Mouse (Mus musculus) layer of hippocampus, adult 9-11 months (tissue): ENCODE data around the gene Snta1.

Experiments
- DNase-seq: peaks from one replicate; pipeline ENCODE4 v3.0.0; 2022

Snta1 gene

DNA sequence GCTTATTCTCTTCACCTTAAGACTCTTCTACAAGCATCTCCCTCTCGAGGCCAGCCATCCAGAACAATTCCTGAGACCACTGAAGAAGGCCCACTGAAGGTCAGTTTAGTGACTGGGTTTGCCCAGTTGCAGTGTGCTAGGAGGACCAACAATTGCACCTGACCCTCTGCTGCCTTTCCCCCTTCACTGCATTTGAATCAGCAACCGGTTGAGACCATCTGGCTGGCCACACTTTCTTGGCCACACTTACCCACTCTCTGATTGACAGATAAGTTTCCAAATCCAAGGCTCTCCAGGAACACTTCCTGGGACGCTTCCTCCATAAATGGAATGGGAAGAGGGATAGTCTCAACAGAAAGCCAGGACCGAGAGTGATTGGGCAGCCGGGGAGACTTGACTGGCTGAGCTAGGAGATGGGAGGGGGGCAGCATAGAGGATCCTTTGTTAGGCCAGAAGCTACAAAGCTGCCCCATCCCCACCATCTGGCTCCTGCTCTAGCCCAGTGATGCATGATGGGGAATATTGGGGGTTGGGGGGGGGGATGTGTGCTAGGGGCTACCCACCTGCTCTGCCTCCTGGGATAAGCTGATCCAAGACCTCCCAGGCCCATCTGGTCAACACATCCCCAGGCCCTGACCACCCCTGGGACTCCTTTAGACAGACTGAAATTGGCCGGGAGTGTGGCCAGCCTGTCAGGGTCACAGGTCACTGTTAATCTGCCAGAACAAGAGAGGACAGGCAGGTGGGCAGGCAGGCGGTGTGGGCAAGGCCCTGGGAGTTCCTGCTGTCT, 13.2 kb upstream of the Snta1 start:
- DNase-seq: peak; percentile 63

DNA sequence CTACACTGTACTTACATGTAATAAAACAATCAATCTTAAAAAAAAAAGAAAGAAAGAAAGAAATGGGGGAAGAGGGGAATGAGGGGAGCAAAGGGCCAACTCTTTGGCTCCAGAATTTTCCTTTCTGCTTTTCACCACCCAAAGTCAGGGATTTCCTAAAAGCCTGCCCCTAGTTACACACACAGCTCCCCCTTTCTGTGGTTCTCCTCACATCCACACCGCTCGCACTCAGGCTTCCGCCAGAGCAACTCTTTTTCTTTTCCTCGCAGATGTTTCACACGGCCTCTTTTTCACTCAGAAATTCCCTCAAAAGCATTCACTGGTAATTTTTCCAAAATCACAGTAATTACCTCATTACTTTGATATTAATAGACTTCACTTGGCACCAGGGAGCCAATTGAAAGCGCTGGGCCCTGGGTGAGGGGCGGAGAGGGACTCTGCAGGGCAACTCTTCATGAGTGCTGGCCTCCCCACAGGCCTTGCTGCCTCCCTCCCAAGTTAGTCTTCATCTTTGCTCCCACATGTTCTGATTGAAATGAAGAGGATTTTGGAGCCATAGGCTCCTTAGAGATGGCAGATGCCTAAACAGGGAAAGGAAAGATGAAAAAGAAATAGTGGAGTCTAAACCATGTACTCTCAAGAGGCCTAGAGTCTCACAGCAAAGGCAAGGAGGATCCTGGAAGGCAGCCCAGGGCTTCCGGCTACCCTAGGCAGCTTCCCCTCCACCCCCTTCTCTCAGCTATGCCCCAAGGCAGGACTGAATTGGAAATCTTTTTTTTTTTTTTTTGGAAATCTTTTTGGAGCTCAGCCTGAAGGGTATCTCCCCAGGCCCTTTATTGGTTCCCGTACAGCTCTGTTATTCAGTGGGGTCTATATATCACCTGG, 12.0 kb upstream of the Snta1 start:
- DNase-seq: no peak

DNA sequence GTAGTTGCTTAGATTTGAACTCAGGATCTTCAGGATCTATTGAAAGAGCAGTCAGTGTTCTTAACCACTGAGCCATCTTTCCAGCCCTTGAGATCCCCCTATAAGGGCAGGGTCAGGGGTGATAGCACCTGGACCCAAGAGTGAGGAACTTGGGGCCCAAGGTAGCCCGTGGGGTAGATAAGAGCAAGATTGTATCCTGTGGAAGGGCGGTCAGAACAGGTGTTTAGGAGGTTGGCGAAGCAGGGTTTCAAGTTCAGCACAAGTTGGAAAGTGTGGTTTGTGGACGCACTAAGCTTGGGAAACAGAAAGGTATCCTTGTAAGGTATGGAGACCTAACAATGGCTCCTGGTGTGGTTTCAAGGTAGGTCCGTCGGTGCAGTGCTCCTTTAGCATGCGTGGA, 10.1 kb upstream of the Snta1 start:
- DNase-seq: no peak

DNA sequence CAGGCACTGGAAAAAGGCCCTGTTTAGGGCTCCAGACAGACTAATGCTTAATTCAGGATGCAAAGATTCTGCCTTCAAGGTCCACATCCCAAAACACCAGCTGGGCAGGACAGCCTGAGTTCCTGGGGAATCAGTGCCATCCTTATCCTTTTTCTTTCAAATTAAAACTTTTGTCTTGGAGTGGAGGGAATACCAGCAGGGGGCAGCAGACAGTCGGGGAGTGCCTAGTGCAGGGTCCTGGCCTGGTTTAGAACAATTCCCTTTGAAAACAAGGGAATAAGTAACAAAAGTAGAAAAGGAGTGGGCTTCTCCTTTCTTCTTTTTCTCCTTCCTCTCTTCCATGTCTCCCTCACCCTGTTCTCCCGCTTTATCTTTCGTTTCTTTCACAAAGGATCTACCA, 9.2 kb upstream of the Snta1 start:
- no peak for DNase-seq

DNA sequence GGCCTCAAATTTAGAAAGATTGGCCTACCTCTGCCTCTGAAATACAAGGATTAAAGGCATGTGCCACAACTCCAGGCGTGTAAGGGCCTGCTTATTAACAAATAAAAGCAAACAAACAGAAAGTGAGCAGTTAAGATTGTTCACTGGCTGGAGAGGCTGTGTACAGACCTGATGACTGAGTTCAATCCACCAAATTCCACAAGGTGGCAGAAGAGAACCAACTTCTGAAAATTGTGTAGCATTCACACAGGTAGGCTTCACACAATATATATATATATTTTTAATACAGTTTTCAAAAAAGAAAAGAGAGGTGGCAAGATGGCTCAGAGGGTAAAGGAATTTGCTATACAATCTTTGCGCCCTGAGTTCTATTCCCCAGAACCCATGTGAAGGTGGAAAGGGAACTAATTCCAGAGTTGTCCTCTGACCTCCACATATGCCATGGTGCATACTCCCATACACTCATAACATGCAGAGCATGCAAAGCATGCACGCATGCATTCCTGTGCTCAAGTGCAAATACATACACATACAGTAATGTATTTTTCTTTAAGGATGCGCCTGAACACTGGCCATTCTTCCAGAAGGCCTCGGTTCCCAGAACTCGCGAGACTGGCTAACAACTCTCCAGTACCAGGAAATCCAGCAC, 4.2 kb upstream of the Snta1 start:
- DNase-seq: no peak

DNA sequence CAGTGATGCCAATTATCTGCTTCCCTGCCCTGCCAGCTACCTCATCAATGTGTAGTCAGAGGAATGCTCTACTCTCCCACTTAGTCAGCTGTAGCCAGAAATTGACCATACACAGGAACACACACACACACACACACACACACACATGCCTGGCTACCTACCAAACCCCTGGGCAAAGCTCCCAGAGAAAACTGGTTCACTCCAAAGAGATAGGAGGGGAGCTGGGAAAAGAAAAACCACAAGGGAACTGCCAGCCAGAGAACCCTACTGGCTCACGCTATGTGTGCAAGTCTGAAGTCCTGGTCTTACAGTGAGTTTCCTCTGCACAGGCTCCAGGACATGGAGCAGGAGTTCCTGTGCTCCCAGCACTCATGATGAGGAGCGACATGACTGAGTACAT, 2.5 kb upstream of the Snta1 start:
- DNase-seq: peak; percentile 55

DNA sequence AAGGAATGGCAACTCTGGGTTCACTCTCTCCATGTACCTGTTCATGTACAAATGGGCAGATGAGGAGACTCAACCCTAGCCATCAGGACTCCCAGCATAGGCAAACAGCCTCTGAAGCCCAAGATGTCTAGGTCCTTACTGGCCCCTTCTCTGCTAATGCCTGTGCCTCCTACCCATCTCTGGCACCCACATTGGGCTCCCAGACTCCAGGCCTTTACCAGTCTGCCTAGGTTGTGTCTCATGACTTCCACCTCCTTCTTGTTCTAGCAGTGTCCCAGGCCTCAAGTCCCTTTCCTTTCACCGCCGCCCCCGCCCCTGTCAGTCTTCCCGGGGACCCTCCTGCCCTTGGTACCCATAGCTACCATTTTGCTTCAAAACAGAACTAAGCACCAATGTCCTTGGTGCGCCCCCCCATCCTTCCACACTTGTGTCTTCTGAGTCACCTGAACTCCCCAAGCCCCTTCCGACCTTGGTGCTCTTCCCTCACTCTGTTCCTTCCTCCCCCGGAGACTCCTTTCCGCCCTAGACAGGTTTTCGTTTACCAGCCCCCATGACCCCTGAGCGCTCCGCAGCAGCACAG, 746 bp downstream of the Snta1 start:
- DNase-seq: no peak

DNA sequence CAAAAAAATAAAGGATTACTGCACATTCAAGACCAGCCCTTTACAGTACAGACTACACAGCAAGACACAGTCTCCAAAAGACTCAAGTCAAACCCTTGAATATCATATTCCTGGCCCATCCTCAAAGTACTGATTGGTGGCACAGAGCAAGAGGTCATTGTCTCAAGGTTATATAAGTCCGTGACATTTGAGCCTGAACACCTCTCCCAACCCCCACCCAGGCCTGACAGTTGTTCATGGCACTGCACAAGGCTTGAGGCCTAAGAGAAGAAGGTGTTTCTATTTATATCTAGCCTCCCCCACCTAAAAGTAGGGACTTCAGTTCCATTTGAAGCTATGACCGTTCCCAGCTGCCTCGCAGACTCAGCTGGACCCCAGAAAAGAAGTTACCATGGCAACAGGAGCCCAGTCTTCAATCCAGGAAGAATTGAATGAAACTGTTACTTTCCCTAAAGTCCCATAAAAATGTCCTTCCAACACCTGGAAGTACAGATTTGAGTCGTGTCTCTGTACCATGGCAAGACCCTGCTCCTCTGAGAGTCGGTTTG, 2.4 kb downstream of the Snta1 start:
- DNase-seq: no peak

DNA sequence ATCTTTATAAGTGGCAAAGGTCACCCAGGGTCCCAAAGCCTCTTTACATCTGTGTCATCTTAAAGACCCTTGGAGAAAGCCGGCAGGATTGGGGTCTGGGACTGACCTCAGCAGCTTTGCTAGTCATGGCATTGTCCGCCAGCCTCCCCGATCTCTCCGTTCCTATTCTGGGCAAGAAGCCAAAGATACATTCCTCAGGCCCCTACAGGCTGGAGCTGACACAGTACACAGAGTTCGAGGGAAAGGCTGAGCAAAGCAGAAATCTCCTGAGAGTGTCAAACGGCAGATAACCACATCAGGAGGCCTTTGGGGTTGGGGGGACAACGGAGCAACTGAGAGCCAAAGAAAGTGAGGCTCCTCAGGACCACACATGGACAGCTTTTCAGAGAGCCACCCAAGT, 5.1 kb downstream of the Snta1 start:
- no peak for DNase-seq

DNA sequence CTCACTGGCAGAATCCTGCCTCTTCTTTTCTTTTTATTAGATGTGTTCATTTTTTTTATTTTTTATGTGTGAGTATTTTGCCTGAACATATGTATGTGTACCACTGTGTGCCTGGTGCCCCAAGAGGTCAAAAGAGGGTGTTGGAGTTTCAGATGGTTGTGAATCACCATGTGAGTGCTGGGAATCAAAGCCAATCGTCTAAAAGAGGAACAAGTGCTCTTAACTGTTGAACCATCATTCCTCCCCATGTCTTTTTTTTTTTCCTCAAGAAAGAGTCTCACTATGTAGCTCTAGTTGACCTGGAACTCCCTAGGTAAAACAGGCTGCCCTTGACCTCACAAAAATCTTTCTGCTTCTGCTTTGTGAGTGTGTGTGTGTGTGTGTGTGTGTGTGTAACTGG, 5.9 kb downstream of the Snta1 start:
- no peak for DNase-seq

DNA sequence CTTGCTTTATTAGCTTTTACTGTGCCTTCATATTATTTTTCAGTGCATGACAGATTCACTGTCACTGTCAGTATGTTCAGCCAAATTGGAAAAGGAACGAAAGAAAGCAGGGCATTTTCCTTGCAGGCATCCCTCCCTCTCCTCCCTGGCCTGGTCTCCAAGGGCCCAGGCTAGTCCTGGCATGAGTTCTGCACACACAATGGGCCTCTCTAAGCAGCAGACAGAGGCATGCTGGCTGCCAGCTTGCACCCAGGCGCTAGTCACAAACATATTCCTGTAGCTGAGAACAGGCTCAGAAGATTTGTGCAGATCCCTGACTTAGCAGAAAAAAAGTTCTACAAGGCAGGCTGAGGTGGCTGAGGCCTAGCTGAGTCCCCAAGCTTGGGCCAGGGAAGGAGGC, 8.6 kb downstream of the Snta1 start:
- DNase-seq: peak; percentile 76

DNA sequence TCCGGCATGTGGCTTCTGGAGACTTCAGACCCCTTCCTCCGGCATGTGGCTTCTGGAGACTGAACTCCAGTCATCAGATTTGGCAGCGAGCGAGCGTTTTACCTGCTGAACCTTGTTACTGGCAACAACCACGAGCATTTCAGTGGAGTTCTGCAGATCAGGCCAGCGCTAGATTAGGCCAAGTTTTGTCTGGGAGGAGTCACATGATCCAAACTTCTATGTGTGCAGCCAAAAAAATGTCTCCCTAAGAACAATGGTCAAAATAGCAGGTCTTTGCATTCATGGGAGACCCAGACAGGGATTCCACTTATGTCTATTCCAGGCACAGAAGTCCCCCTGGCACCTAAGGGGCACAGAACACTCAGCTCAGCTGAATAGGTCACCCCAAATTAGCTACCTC, 9.6 kb downstream of the Snta1 start:
- DNase-seq: no peak

DNA sequence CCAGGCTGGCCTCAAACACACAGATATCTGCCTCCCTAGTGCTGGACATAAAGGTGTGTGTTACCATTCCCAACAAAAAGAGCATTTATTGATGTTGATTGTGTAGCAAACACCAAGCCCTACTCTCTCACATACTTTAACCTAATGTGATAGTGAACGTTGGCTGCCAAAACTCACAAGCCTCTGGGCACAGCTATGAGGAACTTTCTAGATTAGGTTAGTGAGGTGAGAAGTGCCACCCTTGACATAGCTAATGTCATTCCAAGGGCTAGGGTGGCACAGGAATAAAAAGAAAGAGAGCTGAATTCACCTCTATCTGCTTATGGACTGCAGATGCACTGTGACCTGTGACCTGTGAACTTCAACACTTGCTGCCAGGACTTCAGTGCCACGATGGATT, 11.4 kb downstream of the Snta1 start:
- DNase-seq: no peak

DNA sequence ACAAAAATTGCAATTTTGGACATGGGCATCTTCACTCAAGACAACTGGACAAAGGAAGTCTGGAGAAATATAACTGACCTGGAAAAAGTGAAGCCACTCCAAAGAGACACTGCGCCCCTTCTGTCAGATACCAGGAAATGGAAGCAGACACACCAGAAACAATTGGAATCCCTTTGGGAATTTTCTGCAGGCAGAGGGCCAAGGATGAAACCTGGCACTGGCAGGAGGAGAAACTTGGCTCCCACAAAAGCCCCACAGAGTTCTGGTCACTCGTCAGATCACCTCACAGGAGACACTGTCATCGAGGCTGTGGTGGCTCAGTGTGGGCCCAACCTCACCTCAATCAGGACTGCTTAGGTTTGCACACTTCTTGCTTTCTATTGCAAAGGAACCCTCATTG, 13.3 kb downstream of the Snta1 start:
- DNase-seq: no peak

DNA sequence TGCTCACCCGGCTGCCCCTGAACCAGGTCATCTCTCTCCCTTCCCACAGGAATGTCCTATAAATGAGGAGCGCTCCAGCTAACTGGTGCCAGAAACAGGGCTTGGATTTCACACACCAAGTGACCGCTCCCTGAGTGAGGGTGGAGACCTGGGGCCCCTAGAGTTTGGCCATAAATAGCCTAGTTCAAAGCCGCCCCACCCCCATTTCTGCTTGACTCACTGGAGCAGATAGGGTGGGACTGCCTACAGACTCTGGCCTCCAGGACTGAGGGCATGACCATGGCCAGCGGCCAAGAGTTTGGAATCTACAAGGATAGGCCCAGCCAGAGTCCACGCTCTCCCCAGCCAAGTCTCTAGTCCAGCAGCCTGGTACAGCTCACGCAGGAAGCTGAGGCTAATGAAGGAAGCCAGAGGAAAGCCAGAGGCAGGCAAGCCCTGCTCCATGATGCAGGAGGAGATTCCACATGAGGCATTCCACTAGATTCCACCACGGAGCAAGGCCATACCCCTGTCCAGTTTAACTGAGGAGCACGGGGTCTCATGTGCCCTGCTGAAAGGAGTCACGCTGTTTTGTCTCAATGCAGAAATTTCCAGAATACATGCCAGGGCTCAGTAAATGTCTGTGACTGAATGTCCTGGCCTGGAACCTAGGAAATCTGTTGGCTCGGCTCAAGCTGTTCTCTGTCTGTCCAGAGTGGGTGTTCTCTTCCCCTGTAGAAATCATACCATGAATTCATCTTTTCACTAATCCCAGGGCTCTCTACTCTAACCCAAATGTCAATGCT, 17.5 kb downstream of the Snta1 start:
- DNase-seq: peak; percentile 54

DNA sequence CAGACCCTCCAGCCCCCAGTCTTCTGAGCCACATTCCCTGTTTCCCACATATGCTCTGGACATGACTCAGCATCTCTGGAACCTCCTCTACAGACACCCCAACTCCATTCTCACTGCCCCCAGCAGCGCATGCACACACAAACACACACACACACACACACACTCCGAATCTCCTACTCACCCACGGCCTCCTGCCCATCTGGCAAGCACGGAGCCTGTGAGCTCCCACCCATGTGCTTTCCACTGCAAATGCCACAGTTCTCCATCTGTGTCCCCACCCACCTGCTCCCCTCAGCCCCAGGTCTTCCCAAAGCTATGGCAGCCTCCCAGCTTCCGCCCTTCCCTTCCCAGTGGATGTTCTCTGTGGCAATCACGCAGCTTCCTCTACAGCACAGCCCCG, 28.8 kb downstream of the Snta1 start:
- peak; percentile 97 for DNase-seq

DNA sequence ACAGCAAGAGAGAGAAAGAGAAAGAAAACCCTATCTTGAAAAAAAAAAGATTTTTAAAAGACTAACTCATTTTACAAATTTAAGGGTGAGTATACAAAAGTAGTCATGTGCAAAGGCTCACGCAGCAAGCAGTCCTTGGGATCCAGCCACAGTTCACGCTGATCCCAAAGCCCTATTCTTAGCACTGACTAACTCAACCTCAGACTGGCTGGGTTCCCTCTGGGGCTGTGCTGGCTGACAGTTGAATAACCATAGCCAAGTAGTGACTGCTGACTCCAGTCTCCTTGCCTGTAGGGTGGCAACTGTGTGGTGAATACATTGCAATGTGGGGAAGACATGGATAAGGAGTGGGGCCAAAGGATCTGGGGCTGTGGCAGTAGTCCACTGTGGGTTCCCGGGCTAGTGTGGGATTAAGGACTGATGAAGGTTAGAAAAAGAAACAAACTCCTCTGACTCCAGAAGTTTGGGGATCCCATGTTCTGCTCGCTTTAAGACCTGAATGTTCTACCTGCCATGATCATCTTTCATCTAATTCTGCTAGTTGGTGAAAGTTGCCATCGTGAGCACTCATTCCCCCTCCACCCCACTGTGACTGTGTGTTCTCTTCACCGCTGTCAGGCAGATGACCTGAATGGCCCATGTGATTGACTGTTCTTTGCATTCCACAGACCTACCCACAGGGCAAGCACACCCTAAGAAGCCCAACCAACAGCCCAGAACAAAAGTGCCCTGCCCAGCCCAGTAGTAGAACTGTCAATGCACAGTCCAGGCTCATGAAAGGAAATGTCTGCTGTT, 32.9 kb downstream of the Snta1 start:
- peak; percentile 67 for DNase-seq

DNA sequence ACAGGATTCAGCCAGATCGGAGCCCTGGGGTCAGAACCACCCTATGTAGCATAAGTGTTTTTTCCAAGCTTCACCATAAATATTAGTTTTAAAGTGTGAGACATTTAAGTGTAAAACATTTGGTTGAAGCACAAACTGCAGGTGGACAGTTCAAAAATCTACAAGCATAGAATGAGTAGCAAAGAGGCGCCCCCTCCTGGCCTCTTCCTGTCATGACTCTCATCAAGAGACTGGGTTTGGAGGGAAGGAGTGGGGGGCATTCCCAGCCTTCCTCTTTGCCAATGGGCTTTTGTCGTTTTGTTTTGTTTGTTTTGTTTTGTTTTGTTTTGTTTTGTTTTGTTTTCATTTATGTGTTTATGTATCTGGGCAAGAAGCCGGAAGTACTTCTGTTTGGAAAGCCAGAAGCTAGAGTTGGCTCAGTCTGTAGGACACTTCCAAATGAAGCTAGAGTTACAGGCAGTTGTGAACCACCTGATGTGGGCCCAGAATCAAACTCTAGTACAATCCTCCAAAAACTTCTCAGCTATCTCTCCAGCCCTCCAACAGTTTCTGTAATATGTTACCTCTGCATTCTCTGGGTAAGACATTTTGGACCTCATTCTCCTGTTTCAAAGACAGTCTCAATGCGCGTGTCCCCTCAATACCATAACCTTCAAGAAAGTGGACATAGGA, 33.8 kb downstream of the Snta1 start:
- DNase-seq: peak; percentile 54

DNA sequence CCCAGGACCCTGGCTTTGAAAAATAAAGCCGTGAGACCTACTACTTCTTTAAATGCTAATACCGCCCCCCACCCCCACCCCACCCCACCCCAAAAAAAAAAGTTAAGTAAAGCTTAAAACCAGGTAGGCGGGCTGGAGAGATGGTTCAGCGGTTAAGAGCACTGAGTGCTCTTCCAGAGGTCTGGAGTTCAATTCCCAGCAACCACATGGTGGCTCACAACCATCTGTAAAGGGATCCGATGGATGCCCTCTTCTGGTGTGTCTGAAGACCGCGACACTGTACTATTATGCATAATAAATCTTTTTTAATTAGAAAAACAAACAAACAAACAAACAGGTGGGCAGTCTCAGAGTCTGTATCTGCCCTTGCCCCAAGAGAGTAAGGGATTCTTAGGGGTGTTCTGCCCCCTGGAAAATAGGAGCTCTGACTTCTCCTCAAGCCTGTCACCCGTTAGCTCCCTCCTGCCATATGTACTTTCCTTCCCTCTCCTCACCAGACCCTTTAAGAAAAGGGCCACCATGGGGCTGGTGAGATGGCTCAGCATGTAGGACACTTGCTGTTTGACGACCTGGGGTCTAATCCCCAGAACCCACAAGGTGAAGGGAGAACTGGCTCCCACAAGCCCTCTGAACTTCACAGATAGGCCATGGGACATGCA, 34.9 kb downstream of the Snta1 start, which contains the start of gene Cdk5rap1:
TSS of gene Cdk5rap1 (minus strand) at position 169 of the 659 bp plus-strand sequence.
- DNase-seq: no peak
